Mouse (Mus musculus) embryonic stem cell, embryonic (primary cell): ENCODE results near the gene Lcn5.
"Not testable (repeated sequence)": the region's sequence is repeated elsewhere in the genome, so short reads cannot be mapped to it uniquely, and the experiment has no call there.

Experiments
- CTCF ChIA-PET, 4 experiments: fragments of 300-600 bp in 2 of 4; fragments of 350-600 bp in 2 of 4; sonication (Branson Sonifier 250); formaldehyde crosslinking; loops; one replicate each; lab custom pipeline; 2022; ENCODE audit warnings: inconsistent platforms in 2 of 4; lab: Charles Lee
- POLR2A ChIA-PET, 4 experiments: fragments of 300-600 bp in 2 of 4; fragments of 350-600 bp in 2 of 4; sonication (Branson Sonifier 250); formaldehyde crosslinking; loops; one replicate each; lab custom pipeline; 2022; ENCODE audit warnings: antibody characterized with exemption in 4 of 4, inconsistent platforms in 1 of 4; lab: Charles Lee

Gene Lcn5

GRCm38 (mm10) chr2:25708121-25708520 lies 50.4 kb downstream of the Lcn5 start:
- CTCF ChIA-PET = interaction anchor here (0.5 to 3.6 kb wide), 13 partner anchors 8 to 446 kb away, joined by 3 to 26 read pairs (median 4); partner anchors contain the start of gene Ajm1 (in 1 of the 4)
- POLR2A ChIA-PET = interaction anchor here (0.5 to 4.4 kb wide), 11 partner anchors 12 to 349 kb away, joined by 3 to 25 read pairs (median 4); partner anchors contain the start of genes Kcnt1 (in 1 of the 4) and Rabl6 (in 1 of the 4)

GRCm38 (mm10) chr2:25709056-25709455 lies 51.3 kb downstream of the Lcn5 start:
- POLR2A ChIA-PET = interaction anchor here in 2 of 4 experiments (1.0 to 4.4 kb wide), 4 partner anchors 13 to 154 kb away, joined by 3 to 25 read pairs (median 12); partner anchors contain the start of genes Kcnt1 (in 1 of the 2) and Rabl6 (in 1 of the 2)
- CTCF ChIA-PET = interaction anchor here in 1 of 4 experiments (3.4 kb wide), 1 partner anchor 14 kb away, joined by 24 read pairs; no protein-coding TSS in a partner anchor

- CTCF ChIA-PET = not testable (repeated sequence)
- POLR2A ChIA-PET = interaction anchor here in 1 of 4 experiments (0.7 kb wide), 1 partner anchor 746 kb away, joined by 3 read pairs; no protein-coding TSS in a partner anchor
Measured at GRCm38 (mm10) chr2:25709791-25710190, 52.0 kb downstream of the Lcn5 start.
